Mouse (Mus musculus): Measurements from ENCODE around the gene Ahdc1. TPM values are rescaled to one million over a fixed set of nuclear protein-coding genes. Genes with fewer than 3 reads are reported as not detected.
A peak's percentile ranks its signal among the peaks of the same experiment; 100 is the strongest.

Gene Ahdc1
- polyA plus RNA-seq, 1 experiment from 2014 or later, result 2.8 TPM

GRCm38 (mm10) chr4:133120833-133121321, 109.8 kb downstream of the Ahdc1 start:
- Histone ChIP-seq H3K9ac (ENCODE audit: low read length) (0 out of 2 replicates have a peak overlapping the region, but pooled peaks have one; percentile 18), H3K27ac (replicated peaks) (peak overlapping the region; percentile 46; the same call in 1 of the 2 replicates), H3K4me1 (replicated peaks; ENCODE audit: control insufficient read depth, insufficient read depth) (peaks cover 12% of the 10 kb centered on the region), H3K4me2 (replicated peaks; ENCODE audit: low read depth) (no peak overlapping the region), H3K36me3 (ENCODE audit: control insufficient read depth, insufficient read depth, low read length) (no peaks in the 10 kb centered on the region), H3K27me3 (ENCODE audit: control insufficient read depth, insufficient read depth, low read length) (no peaks in the 10 kb centered on the region), H3K9me3 (ENCODE audit: control insufficient read depth, low read length) (no peaks in the 10 kb centered on the region), H3K4me3 (ENCODE audit: low read depth, low read length) (no peak overlapping the region)
- DNase-seq (ENCODE audit: low spot score) (no peak), ATAC-seq (ENCODE audit: low FRiP score, low TSS enrichment) (no peak)
- 28% methylated on average over 9 of the region's 11 CpGs for WGBS
- TF ChIP-seq CTCF (IDR thresholded peaks at IDR 0.05; ENCODE audit: low read depth) (peak; percentile 46), EP300 (optimal IDR thresholded peaks at IDR 0.05) (no peak)

DNA sequence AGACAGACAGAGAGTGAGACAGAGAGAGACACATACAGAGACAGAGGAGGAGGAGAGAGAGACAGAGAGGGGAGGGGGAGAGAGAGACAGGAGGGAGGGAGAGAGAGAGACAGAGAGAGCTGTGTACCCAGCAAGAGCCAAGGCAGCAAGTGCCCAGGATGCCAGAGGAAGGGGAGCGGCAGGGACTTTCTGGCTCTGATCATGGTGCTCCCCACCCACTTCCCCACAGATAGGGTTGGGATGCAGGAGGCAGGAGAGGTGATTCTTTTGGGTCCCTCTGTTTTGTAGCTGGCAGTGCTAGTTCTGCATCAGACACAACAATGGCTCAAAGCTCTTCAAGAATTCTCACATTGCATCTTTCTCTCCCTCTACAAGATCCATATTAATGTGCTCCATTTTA, 110.4 kb downstream of the Ahdc1 start:
- no peaks in the 10 kb centered on the region for H3K9me3 ChIP-seq (ENCODE audit: control insufficient read depth, low read length)
- no peak for ATAC-seq (ENCODE audit: low FRiP score, low TSS enrichment)
- H3K9ac ChIP-seq (ENCODE audit: low read length), result no peak overlapping the region
- H3K4me1 ChIP-seq (replicated peaks; ENCODE audit: control insufficient read depth, insufficient read depth), result peaks cover 12% of the 10 kb centered on the region
- no peak for TF ChIP-seq CTCF (IDR thresholded peaks at IDR 0.05; ENCODE audit: low read depth)
- no peak for DNase-seq (ENCODE audit: low spot score)
- H3K4me2 ChIP-seq (replicated peaks; ENCODE audit: low read depth), result no peak overlapping the region
- 62% methylated on average over 1 of the region's 1 CpGs for WGBS
- no peaks in the 10 kb centered on the region for H3K27me3 ChIP-seq (ENCODE audit: control insufficient read depth, insufficient read depth, low read length)
- no peak overlapping the region for H3K4me3 ChIP-seq (ENCODE audit: low read depth, low read length)
- H3K36me3 ChIP-seq (ENCODE audit: control insufficient read depth, insufficient read depth, low read length), result no peaks in the 10 kb centered on the region
- 0 out of 2 replicates have a peak overlapping the region, but pooled peaks have one; percentile 30 for H3K27ac ChIP-seq (replicated peaks)

GRCm38 (mm10) chr4:133121974-133122637, 111.0 kb downstream of the Ahdc1 start:
- Histone ChIP-seq H3K4me1 (replicated peaks; ENCODE audit: control insufficient read depth, insufficient read depth) (peaks cover 10% of the 10 kb centered on the region), H3K27me3 (ENCODE audit: control insufficient read depth, insufficient read depth, low read length) (no peaks in the 10 kb centered on the region), H3K4me2 (replicated peaks; ENCODE audit: low read depth) (no peak overlapping the region), H3K9me3 (ENCODE audit: control insufficient read depth, low read length) (no peaks in the 10 kb centered on the region), H3K9ac (ENCODE audit: low read length) (no peak overlapping the region), H3K27ac (replicated peaks) (0 out of 2 replicates have a peak overlapping the region, but pooled peaks have one; percentile 53), H3K36me3 (ENCODE audit: control insufficient read depth, insufficient read depth, low read length) (no peaks in the 10 kb centered on the region), H3K4me3 (ENCODE audit: low read depth, low read length) (no peak overlapping the region)
- ATAC-seq (ENCODE audit: low FRiP score, low TSS enrichment), result peak; percentile 58
- DNase-seq (ENCODE audit: low spot score), result no peak
- WGBS, result 30% methylated on average over 5 of the region's 5 CpGs
- TF ChIP-seq CTCF (IDR thresholded peaks at IDR 0.05; ENCODE audit: low read depth) (no peak), EP300 (optimal IDR thresholded peaks at IDR 0.05) (no peak)

DNA sequence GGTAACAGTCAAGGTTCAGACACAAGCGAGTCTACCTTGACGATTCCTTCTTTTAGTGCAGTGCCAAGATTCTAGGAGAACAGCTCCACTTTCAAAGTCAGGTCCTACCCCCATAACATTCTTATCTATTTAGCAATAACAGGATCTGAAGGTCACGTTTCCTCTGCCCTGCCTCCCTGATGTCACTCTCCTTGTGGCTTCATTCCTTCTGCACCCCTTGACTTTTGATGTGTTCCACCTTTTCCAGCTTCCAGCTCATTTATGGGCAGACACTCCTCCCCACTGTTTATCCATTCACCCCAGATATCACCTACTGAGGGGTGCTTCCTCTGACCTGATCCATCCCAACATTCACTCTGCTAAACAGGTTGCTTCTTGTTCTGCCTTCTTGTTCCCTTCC, 116.0 kb downstream of the Ahdc1 start:
- ATAC-seq (ENCODE audit: low FRiP score, low TSS enrichment) (no peak), DNase-seq (ENCODE audit: low spot score) (no peak)
- Histone ChIP-seq H3K4me1 (replicated peaks; ENCODE audit: control insufficient read depth, insufficient read depth) (0 out of 2 replicates have a peak, but pooled peaks cover 2% of the 10 kb centered on the region), H3K9me3 (ENCODE audit: control insufficient read depth, low read length) (no peaks in the 10 kb centered on the region), H3K4me3 (ENCODE audit: low read depth, low read length) (no peak overlapping the region), H3K36me3 (ENCODE audit: control insufficient read depth, insufficient read depth, low read length) (no peaks in the 10 kb centered on the region), H3K9ac (ENCODE audit: low read length) (no peak overlapping the region), H3K27ac (replicated peaks) (no peak overlapping the region), H3K4me2 (replicated peaks; ENCODE audit: low read depth) (no peak overlapping the region), H3K27me3 (ENCODE audit: control insufficient read depth, insufficient read depth, low read length) (no peaks in the 10 kb centered on the region)
- WGBS, result 62% methylated on average over 3 of the region's 3 CpGs
- no peak for TF ChIP-seq CTCF (IDR thresholded peaks at IDR 0.05; ENCODE audit: low read depth)
- no peak for TF ChIP-seq EP300 (optimal IDR thresholded peaks at IDR 0.05)

Other genes starting within 250 kb of the Ahdc1 start
- 29.8 and 32.1 TPM in 2 replicates for gene Rpa2, start 242.9 kb upstream of the Ahdc1 start, polyA plus RNA-seq (2015; fragmentation: Nextera tagmentation; extraction: Ambion mirVana)
- 0.72 and 0.79 TPM in 2 replicates for gene Themis2, start 214.9 kb upstream of the Ahdc1 start, polyA plus RNA-seq (2015; fragmentation: Nextera tagmentation; extraction: Ambion mirVana)
- 18.7 and 18.9 TPM in 2 replicates for gene Ppp1r8, start 168.1 kb upstream of the Ahdc1 start, polyA plus RNA-seq (2015; fragmentation: Nextera tagmentation; extraction: Ambion mirVana)
- gene Stx12, start 126.8 kb upstream of the Ahdc1 start, polyA plus RNA-seq (2015; fragmentation: Nextera tagmentation; extraction: Ambion mirVana), result 56.4 and 56.7 TPM in 2 replicates
- 33.3 and 34.3 TPM in 2 replicates for gene Fam76a, start 88.7 kb upstream of the Ahdc1 start, polyA plus RNA-seq (2015; fragmentation: Nextera tagmentation; extraction: Ambion mirVana)
- gene Fgr, start 37.2 kb upstream of the Ahdc1 start, polyA plus RNA-seq (2015; fragmentation: Nextera tagmentation; extraction: Ambion mirVana), result 0.15 and 0.18 TPM in 2 replicates
- gene Wasf2, start 119.2 kb downstream of the Ahdc1 start, polyA plus RNA-seq (2015; fragmentation: Nextera tagmentation; extraction: Ambion mirVana), result 71.4 and 84.2 TPM in 2 replicates
- 5.3 and 6.5 TPM in 2 replicates for gene Cd164l2, start 200.9 kb downstream of the Ahdc1 start, polyA plus RNA-seq (2015; fragmentation: Nextera tagmentation; extraction: Ambion mirVana)
- 0.11 and 0.19 TPM in 2 replicates for gene Gpr3, start 201.3 kb downstream of the Ahdc1 start, polyA plus RNA-seq (2015; fragmentation: Nextera tagmentation; extraction: Ambion mirVana)
- gene Map3k6, start 229.6 kb downstream of the Ahdc1 start, polyA plus RNA-seq (2015; fragmentation: Nextera tagmentation; extraction: Ambion mirVana), result 17.6 and 21.5 TPM in 2 replicates

All from stomach, postnatal 0 days (tissue).